Mouse (Mus musculus) erythroblast, embryonic 14.5 days (primary cell): Measurements from ENCODE around the gene App.

Source experiments
- GATA1 ChIP-seq: IDR thresholded peaks from 2 replicates; pipeline ENCODE4 v1.6.1; 2012; ENCODE audit warnings: low read length, inconsistent platforms, mixed read lengths
- TAL1 ChIP-seq: IDR thresholded peaks from 3 replicates; pipeline ENCODE4 v1.6.1; 2012; ENCODE audit warnings: low read length, inconsistent platforms, mixed read lengths

GRCm38 (mm10) chr16:85136046-85136445 is 37.5 kb downstream of the App start:
- TF ChIP-seq GATA1 (no peak), TAL1 (no peak)
